Mouse (Mus musculus) forebrain, embryonic 14.5 days (tissue): ENCODE results near the gene Epha5. TPM values are rescaled to one million over a fixed set of nuclear protein-coding genes. Genes with fewer than 3 reads are reported as not detected.

Experiments
- ATAC-seq: fragments of 200-750 bp; cut with Nextera tagmentation; 2 replicates; pipeline ENCODE4 v1.8.0; 2017; ENCODE audit warnings: mild to moderate bottlenecking, moderate library complexity
- DNase-seq: peaks from one replicate; pipeline ENCODE4 v3.0.0-alpha.2; 2015; ENCODE audit warnings: low spot score
- H3K27ac ChIP-seq: fragments of 300-500 bp; sonication (generic); 2 replicates; pipeline ENCODE4 v1.5.1; 2014; ENCODE audit warnings: low read depth, mild to moderate bottlenecking, control low read depth, low read length, moderate library complexity
- H3K27me3 ChIP-seq: fragments of 300-500 bp; sonication (generic); replicated peaks from 2 replicates; pipeline ENCODE4 v1.6.1; 2014; ENCODE audit warnings: low read length, control low read depth, mixed read lengths; ENCODE audit not compliant: control insufficient read depth, insufficient read depth
- H3K36me3 ChIP-seq: fragments of 300-500 bp; sonication (generic); 2 replicates; pipeline ENCODE4 v1.6.1; 2014; ENCODE audit warnings: low read length, control low read depth; ENCODE audit not compliant: control insufficient read depth, insufficient read depth
- H3K4me1 ChIP-seq: fragments of 300-500 bp; sonication (generic); 2 replicates; pipeline ENCODE4 v1.6.1; 2014; ENCODE audit warnings: antibody characterized with exemption, low read length, control low read depth; ENCODE audit not compliant: control insufficient read depth, insufficient read depth
- H3K4me2 ChIP-seq: fragments of 300-500 bp; sonication (generic); 2 replicates; pipeline ENCODE4 v1.6.1; 2014; ENCODE audit warnings: mild to moderate bottlenecking, control low read depth, low read length
- H3K4me3 ChIP-seq: fragments of 300-500 bp; sonication (generic); 2 replicates; pipeline ENCODE4 v1.5.1; 2014; ENCODE audit warnings: low read depth, low read length, control low read depth
- H3K9ac ChIP-seq: fragments of 300-500 bp; sonication (generic); 2 replicates; pipeline ENCODE4 v1.6.1; 2014; ENCODE audit warnings: mild to moderate bottlenecking, low read length, control low read depth, moderate library complexity
- H3K9me3 ChIP-seq: fragments of 300-500 bp; sonication (generic); replicated peaks from 2 replicates; pipeline ENCODE4 v1.6.1; 2016; ENCODE audit warnings: low read length, control low read depth, mixed read lengths; ENCODE audit not compliant: control insufficient read depth
- whole genome bisulfite sequencing: fragments of 180-500 bp; shearing (Covaris S2); extraction: QIAGEN DNeasy Blood & Tissue Kit; methylation state at CpG from one replicate; pipeline ENCODE4 v1.1.7; 2014; 5-methylcytosine and 5-hydroxymethylcytosine counted together
- polyA plus RNA-seq: library from polyadenylated mRNA; unstranded; fragments of >200 nt; fragmentation: Nextera tagmentation; extraction: Ambion mirVana; gene quantifications from 2 replicates; pipeline ENCODE4 v1.2.1, GENCODE M21; 2014

The Epha5 gene
- polyA plus RNA-seq, 1 experiment from 2014 or later: 68.7 TPM

- 56% methylated on average over 1 of the region's 1 CpGs for WGBS
- DNase-seq: no peak
- Histone ChIP-seq H3K27ac (no peak overlapping the region), H3K9me3 (no peaks in the 10 kb centered on the region), H3K4me2 (no peak overlapping the region), H3K4me3 (no peak overlapping the region), H3K36me3 (no peaks in the 10 kb centered on the region), H3K27me3 (no peaks in the 10 kb centered on the region), H3K4me1 (peaks cover 9% of the 10 kb centered on the region), H3K9ac (no peak overlapping the region)
- no peak for ATAC-seq
Observed at GRCm38 (mm10) chr5:84320553-84320952, 96.6 kb downstream of the Epha5 start.

- H3K9ac ChIP-seq: no peak overlapping the region
- no peak for DNase-seq
- no peaks in the 10 kb centered on the region for H3K27me3 ChIP-seq
- H3K27ac ChIP-seq: no peak overlapping the region
- no peak overlapping the region for H3K4me2 ChIP-seq
- no peaks in the 10 kb centered on the region for H3K9me3 ChIP-seq
- no peak for ATAC-seq
- no peaks in the 10 kb centered on the region for H3K36me3 ChIP-seq
- WGBS: 17% methylated on average over 4 of the region's 4 CpGs
- no peak overlapping the region for H3K4me3 ChIP-seq
- peaks cover 9% of the 10 kb centered on the region for H3K4me1 ChIP-seq
Observed at GRCm38 (mm10) chr5:84320138-84320537, 97.0 kb downstream of the Epha5 start.

- H3K9ac ChIP-seq: no peak overlapping the region
- H3K4me3 ChIP-seq: no peak overlapping the region
- ATAC-seq (peak; percentile 47), DNase-seq (no peak)
- no peak overlapping the region for H3K4me2 ChIP-seq
- H3K9me3 ChIP-seq: no peaks in the 10 kb centered on the region
- 43% methylated on average over 8 of the region's 8 CpGs for WGBS
- peaks cover 9% of the 10 kb centered on the region for H3K4me1 ChIP-seq
- H3K27me3 ChIP-seq: no peaks in the 10 kb centered on the region
- no peaks in the 10 kb centered on the region for H3K36me3 ChIP-seq
- no peak overlapping the region for H3K27ac ChIP-seq
Observed at GRCm38 (mm10) chr5:84318814-84319340, 98.3 kb downstream of the Epha5 start.

GRCm38 (mm10) chr5:84317839-84318238 lies 99.3 kb downstream of the Epha5 start:
- ATAC-seq (no peak), DNase-seq (no peak)
- no peak overlapping the region for H3K9ac ChIP-seq
- H3K9me3 ChIP-seq: no peaks in the 10 kb centered on the region
- no peak overlapping the region for H3K4me2 ChIP-seq
- H3K36me3 ChIP-seq: no peaks in the 10 kb centered on the region
- H3K4me3 ChIP-seq: no peak overlapping the region
- H3K4me1 ChIP-seq: peaks cover 9% of the 10 kb centered on the region
- no peaks in the 10 kb centered on the region for H3K27me3 ChIP-seq
- H3K27ac ChIP-seq: no peak overlapping the region
- 81% methylated on average over 4 of the region's 4 CpGs for WGBS

GRCm38 (mm10) chr5:84313619-84314018 lies 103.6 kb downstream of the Epha5 start:
- H3K9me3 ChIP-seq: no peaks in the 10 kb centered on the region
- no peak overlapping the region for H3K9ac ChIP-seq
- 72% methylated on average over 4 of the region's 4 CpGs for WGBS
- no peaks in the 10 kb centered on the region for H3K4me1 ChIP-seq
- DNase-seq (no peak), ATAC-seq (no peak)
- H3K27me3 ChIP-seq: no peaks in the 10 kb centered on the region
- H3K27ac ChIP-seq: no peak overlapping the region
- no peak overlapping the region for H3K4me2 ChIP-seq
- H3K4me3 ChIP-seq: no peak overlapping the region
- H3K36me3 ChIP-seq: no peaks in the 10 kb centered on the region

GRCm38 (mm10) chr5:84298878-84299736 lies 118.1 kb downstream of the Epha5 start:
- 5% methylated on average over 8 of the region's 8 CpGs for WGBS
- no peak overlapping the region for H3K4me3 ChIP-seq
- no peaks in the 10 kb centered on the region for H3K36me3 ChIP-seq
- peaks cover 8% of the 10 kb centered on the region for H3K4me1 ChIP-seq
- no peak overlapping the region for H3K9ac ChIP-seq
- no peaks in the 10 kb centered on the region for H3K27me3 ChIP-seq
- H3K4me2 ChIP-seq: 0 out of 2 replicates have a peak overlapping the region, but pooled peaks have one; percentile 10
- peak; percentile 60 for DNase-seq
- no peak overlapping the region for H3K27ac ChIP-seq
- ATAC-seq: peak; percentile 74; the same call in 1 of the 2 replicates
- H3K9me3 ChIP-seq: no peaks in the 10 kb centered on the region

- Histone ChIP-seq H3K27ac (no peak overlapping the region), H3K4me3 (no peak overlapping the region), H3K27me3 (no peaks in the 10 kb centered on the region), H3K4me2 (no peak overlapping the region), H3K9me3 (no peaks in the 10 kb centered on the region), H3K36me3 (no peaks in the 10 kb centered on the region), H3K4me1 (no peaks in the 10 kb centered on the region), H3K9ac (no peak overlapping the region)
- ATAC-seq (no peak), DNase-seq (no peak)
- WGBS: 78% methylated on average over 3 of the region's 3 CpGs
Observed at GRCm38 (mm10) chr5:84289429-84289977, 127.7 kb downstream of the Epha5 start.

- Histone ChIP-seq H3K27ac (no peak overlapping the region; the same call in 1 of the 2 replicates), H3K36me3 (no peaks in the 10 kb centered on the region), H3K27me3 (no peaks in the 10 kb centered on the region), H3K9ac (peak overlapping the region; percentile 29; the same call in 1 of the 2 replicates), H3K4me1 (peaks cover 9% of the 10 kb centered on the region; the same call in 1 of the 2 replicates), H3K4me2 (peak overlapping the region; percentile 44), H3K4me3 (no peak overlapping the region), H3K9me3 (no peaks in the 10 kb centered on the region)
- WGBS: 17% methylated on average over 22 of the region's 22 CpGs
- peak; percentile 72 for ATAC-seq
- peak; percentile 80 for DNase-seq
Observed at GRCm38 (mm10) chr5:84281290-84282017, 135.7 kb downstream of the Epha5 start.
